Mouse (Mus musculus): ENCODE measurements around the gene Grk6. TPM values are rescaled to one million over a fixed set of nuclear protein-coding genes. Genes with fewer than 3 reads are reported as not detected.

The Grk6 gene
- polyA plus RNA-seq, 1 experiment from 2014 or later = 25.0 TPM

GRCm38 (mm10) chr13:55407341-55407740 lies 37.5 kb upstream of the Grk6 start:
- Histone ChIP-seq H3K9me3 (replicated peaks; ENCODE audit: control insufficient read depth, low read length) (no peaks in the 10 kb centered on the region), H3K27me3 (replicated peaks; ENCODE audit: control insufficient read depth, insufficient read depth, low read length) (no peaks in the 10 kb centered on the region), H3K4me3 (ENCODE audit: low read depth, low read length) (no peak overlapping the region), H3K4me1 (ENCODE audit: control insufficient read depth, insufficient read depth, low read length) (peaks cover 5% of the 10 kb centered on the region), H3K27ac (ENCODE audit: low read depth, low read length) (no peak overlapping the region), H3K9ac (ENCODE audit: low read length) (no peak overlapping the region), H3K36me3 (ENCODE audit: control insufficient read depth, insufficient read depth, low read length) (no peaks in the 10 kb centered on the region), H3K4me2 (ENCODE audit: low read length) (no peak overlapping the region)
- 90% methylated on average over 4 of the region's 4 CpGs for WGBS
- ATAC-seq (no peak), DNase-seq (ENCODE audit: low spot score) (no peak)

- Histone ChIP-seq H3K36me3 (ENCODE audit: control insufficient read depth, insufficient read depth, low read length) (no peaks in the 10 kb centered on the region), H3K9me3 (replicated peaks; ENCODE audit: control insufficient read depth, low read length) (no peaks in the 10 kb centered on the region), H3K4me2 (ENCODE audit: low read length) (no peak overlapping the region), H3K4me1 (ENCODE audit: control insufficient read depth, insufficient read depth, low read length) (peaks cover 5% of the 10 kb centered on the region), H3K27ac (ENCODE audit: low read depth, low read length) (no peak overlapping the region), H3K4me3 (ENCODE audit: low read depth, low read length) (no peak overlapping the region), H3K27me3 (replicated peaks; ENCODE audit: control insufficient read depth, insufficient read depth, low read length) (no peaks in the 10 kb centered on the region), H3K9ac (ENCODE audit: low read length) (no peak overlapping the region)
- ATAC-seq (no peak), DNase-seq (ENCODE audit: low spot score) (no peak)
- WGBS = 88% methylated on average over 19 of the region's 19 CpGs
Observed at GRCm38 (mm10) chr13:55408546-55409120, 36.2 kb upstream of the Grk6 start.

GRCm38 (mm10) chr13:55411826-55412225 lies 33.0 kb upstream of the Grk6 start:
- H3K27me3 ChIP-seq (replicated peaks; ENCODE audit: control insufficient read depth, insufficient read depth, low read length) = no peaks in the 10 kb centered on the region

GRCm38 (mm10) chr13:55412643-55413307 lies 32.1 kb upstream of the Grk6 start:
- Histone ChIP-seq H3K9me3 (replicated peaks; ENCODE audit: control insufficient read depth, low read length) (no peaks in the 10 kb centered on the region), H3K9ac (ENCODE audit: low read length) (no peak overlapping the region), H3K36me3 (ENCODE audit: control insufficient read depth, insufficient read depth, low read length) (no peaks in the 10 kb centered on the region), H3K27me3 (replicated peaks; ENCODE audit: control insufficient read depth, insufficient read depth, low read length) (0 out of 2 replicates have a peak, but pooled peaks cover 2% of the 10 kb centered on the region), H3K27ac (ENCODE audit: low read depth, low read length) (no peak overlapping the region), H3K4me1 (ENCODE audit: control insufficient read depth, insufficient read depth, low read length) (no peaks in the 10 kb centered on the region), H3K4me3 (ENCODE audit: low read depth, low read length) (no peak overlapping the region), H3K4me2 (ENCODE audit: low read length) (no peak overlapping the region)
- no peak for DNase-seq (ENCODE audit: low spot score)
- 81% methylated on average over 13 of the region's 13 CpGs for WGBS
- ATAC-seq = no peak

More at GRCm38 (mm10) chr13:55411826-55412225, 33.0 kb upstream of the Grk6 start:
- H3K9ac ChIP-seq (ENCODE audit: low read length) = no peak overlapping the region
- H3K4me3 ChIP-seq (ENCODE audit: low read depth, low read length) = no peak overlapping the region
- DNase-seq (ENCODE audit: low spot score) = no peak
- H3K9me3 ChIP-seq (replicated peaks; ENCODE audit: control insufficient read depth, low read length) = no peaks in the 10 kb centered on the region
- H3K4me2 ChIP-seq (ENCODE audit: low read length) = no peak overlapping the region
- no peaks in the 10 kb centered on the region for H3K36me3 ChIP-seq (ENCODE audit: control insufficient read depth, insufficient read depth, low read length)
- ATAC-seq = no peak
- 76% methylated on average over 7 of the region's 7 CpGs for WGBS
- no peaks in the 10 kb centered on the region for H3K4me1 ChIP-seq (ENCODE audit: control insufficient read depth, insufficient read depth, low read length)
- H3K27ac ChIP-seq (ENCODE audit: low read depth, low read length) = no peak overlapping the region

GRCm38 (mm10) chr13:55413333-55413732 lies 31.5 kb upstream of the Grk6 start:
- Histone ChIP-seq H3K9me3 (replicated peaks; ENCODE audit: control insufficient read depth, low read length) (no peaks in the 10 kb centered on the region), H3K4me1 (ENCODE audit: control insufficient read depth, insufficient read depth, low read length) (no peaks in the 10 kb centered on the region), H3K27me3 (replicated peaks; ENCODE audit: control insufficient read depth, insufficient read depth, low read length) (0 out of 2 replicates have a peak, but pooled peaks cover 3% of the 10 kb centered on the region), H3K9ac (ENCODE audit: low read length) (no peak overlapping the region), H3K27ac (ENCODE audit: low read depth, low read length) (no peak overlapping the region), H3K4me3 (ENCODE audit: low read depth, low read length) (no peak overlapping the region), H3K4me2 (ENCODE audit: low read length) (no peak overlapping the region), H3K36me3 (ENCODE audit: control insufficient read depth, insufficient read depth, low read length) (no peaks in the 10 kb centered on the region)
- 82% methylated on average over 12 of the region's 12 CpGs for WGBS
- no peak for ATAC-seq
- DNase-seq (ENCODE audit: low spot score) = no peak

GRCm38 (mm10) chr13:55414743-55415380 lies 30.0 kb upstream of the Grk6 start, which contains the start of gene Pfn3:
Pfn3 (minus strand) TSS chr13:55415232.
- H3K36me3 ChIP-seq (ENCODE audit: control insufficient read depth, insufficient read depth, low read length) = no peaks in the 10 kb centered on the region
- 11% methylated on average over 41 of the region's 41 CpGs for WGBS
- H3K27ac ChIP-seq (ENCODE audit: low read depth, low read length) = no peak within 1 kb of the TSS
- peak within 1 kb of the TSS; percentile 71 for H3K9ac ChIP-seq (ENCODE audit: low read length)
- peak within 1 kb of the TSS; percentile 68 for H3K4me2 ChIP-seq (ENCODE audit: low read length)
- peak; percentile 84 for DNase-seq (ENCODE audit: low spot score)
- H3K27me3 ChIP-seq (replicated peaks; ENCODE audit: control insufficient read depth, insufficient read depth, low read length) = peaks cover 14% of the 10 kb centered on the region
- H3K4me1 ChIP-seq (ENCODE audit: control insufficient read depth, insufficient read depth, low read length) = no peaks in the 10 kb centered on the region
- peak; percentile 76 for ATAC-seq
- H3K4me3 ChIP-seq (ENCODE audit: low read depth, low read length) = peak within 1 kb of the TSS; percentile 38
- no peaks in the 10 kb centered on the region for H3K9me3 ChIP-seq (replicated peaks; ENCODE audit: control insufficient read depth, low read length)

GRCm38 (mm10) chr13:55418004-55418403 lies 26.9 kb upstream of the Grk6 start:
- H3K4me1 ChIP-seq (ENCODE audit: control insufficient read depth, insufficient read depth, low read length) = no peaks in the 10 kb centered on the region
- H3K27ac ChIP-seq (ENCODE audit: low read depth, low read length) = no peak overlapping the region
- H3K4me3 ChIP-seq (ENCODE audit: low read depth, low read length) = no peak overlapping the region
- DNase-seq (ENCODE audit: low spot score) (peak; percentile 80), ATAC-seq (peak; percentile 69; the same call in 1 of the 2 replicates)
- peak overlapping the region; percentile 37; the same call in 1 of the 2 replicates for H3K9ac ChIP-seq (ENCODE audit: low read length)
- no peaks in the 10 kb centered on the region for H3K9me3 ChIP-seq (replicated peaks; ENCODE audit: control insufficient read depth, low read length)
- WGBS = 15% methylated on average over 12 of the region's 12 CpGs
- no peaks in the 10 kb centered on the region for H3K36me3 ChIP-seq (ENCODE audit: control insufficient read depth, insufficient read depth, low read length)
- H3K4me2 ChIP-seq (ENCODE audit: low read length) = peak overlapping the region; percentile 20; the same call in 1 of the 2 replicates
- peaks cover 37% of the 10 kb centered on the region for H3K27me3 ChIP-seq (replicated peaks; ENCODE audit: control insufficient read depth, insufficient read depth, low read length)

GRCm38 (mm10) chr13:55419142-55419541 lies 25.7 kb upstream of the Grk6 start:
- no peaks in the 10 kb centered on the region for H3K9me3 ChIP-seq (replicated peaks; ENCODE audit: control insufficient read depth, low read length)
- no peaks in the 10 kb centered on the region for H3K4me1 ChIP-seq (ENCODE audit: control insufficient read depth, insufficient read depth, low read length)
- no peak overlapping the region for H3K9ac ChIP-seq (ENCODE audit: low read length)
- no peak overlapping the region for H3K4me2 ChIP-seq (ENCODE audit: low read length)
- ATAC-seq (no peak), DNase-seq (ENCODE audit: low spot score) (no peak)
- no peak overlapping the region for H3K4me3 ChIP-seq (ENCODE audit: low read depth, low read length)
- no peak overlapping the region for H3K27ac ChIP-seq (ENCODE audit: low read depth, low read length)
- peaks cover 37% of the 10 kb centered on the region for H3K27me3 ChIP-seq (replicated peaks; ENCODE audit: control insufficient read depth, insufficient read depth, low read length)
- WGBS = 85% methylated on average over 5 of the region's 5 CpGs
- no peaks in the 10 kb centered on the region for H3K36me3 ChIP-seq (ENCODE audit: control insufficient read depth, insufficient read depth, low read length)
